Mouse (Mus musculus) olfactory bulb, adult 2 months (tissue): ENCODE measurements around the gene Cmc2.

ENCODE experiments used
- CTCF ChIP-seq: fragments of 200-500 bp; IDR thresholded peaks from 2 replicates; pipeline ENCODE4 v1.5.1; 2012; ENCODE audit warnings: low read depth, mild to moderate bottlenecking, low read length, moderate library complexity; ENCODE audit not compliant: insufficient read depth
- POLR2A ChIP-seq: fragments of 200-500 bp; IDR thresholded peaks from 2 replicates; pipeline ENCODE4 v1.6.1; 2012; ENCODE audit warnings: mild to moderate bottlenecking, low read depth, low read length, moderate library complexity; ENCODE audit not compliant: insufficient read depth

DNA sequence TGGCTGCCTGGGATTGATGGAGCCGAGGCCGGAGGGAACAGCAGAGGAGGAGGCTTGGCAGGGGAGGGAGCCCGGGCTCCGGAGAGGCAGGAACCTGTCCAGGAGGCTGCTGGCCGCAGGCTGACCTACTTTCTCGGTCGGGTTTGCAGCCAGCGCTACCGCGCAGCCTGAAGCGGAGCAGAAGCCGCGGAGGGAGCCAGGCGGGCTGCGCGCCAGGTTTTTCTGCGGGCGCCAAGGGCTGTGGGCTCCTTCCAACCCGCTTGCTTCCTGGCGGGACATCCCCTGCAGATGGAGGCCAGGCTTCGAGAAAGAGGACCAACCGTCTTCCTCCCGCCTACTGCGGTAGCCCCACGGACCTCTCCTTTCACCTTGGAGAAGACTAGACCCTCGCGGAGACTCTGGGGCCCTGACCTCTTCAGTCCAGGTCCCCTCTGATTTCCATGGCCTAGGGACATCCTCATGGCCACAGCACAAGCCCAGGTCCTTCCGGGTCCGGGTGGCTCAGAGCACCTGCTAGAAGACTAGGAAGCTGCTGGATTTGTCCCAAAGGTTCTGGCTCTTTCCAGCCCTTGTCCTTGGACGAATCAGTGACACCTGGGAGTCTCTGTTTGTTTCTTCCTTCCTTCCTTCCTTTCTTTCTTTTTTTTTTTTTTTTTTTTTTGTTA is 57.8 kb downstream of the Cmc2 start:
- TF ChIP-seq POLR2A (no peak), CTCF (no peak)
